Mouse (Mus musculus) monocyte, adult 59 days (primary cell): ENCODE data around the gene BB287469. TPM values are rescaled to one million over a fixed set of nuclear protein-coding genes. Genes with fewer than 3 reads are reported as not detected.

ENCODE experiments used
- total RNA-seq, 2 experiments: library from RNA; stranded (reverse); gene quantifications; one replicate each; pipeline ENCODE4 v1.2.4; 2023

The BB287469 gene
- total RNA-seq: not detected

DNA sequence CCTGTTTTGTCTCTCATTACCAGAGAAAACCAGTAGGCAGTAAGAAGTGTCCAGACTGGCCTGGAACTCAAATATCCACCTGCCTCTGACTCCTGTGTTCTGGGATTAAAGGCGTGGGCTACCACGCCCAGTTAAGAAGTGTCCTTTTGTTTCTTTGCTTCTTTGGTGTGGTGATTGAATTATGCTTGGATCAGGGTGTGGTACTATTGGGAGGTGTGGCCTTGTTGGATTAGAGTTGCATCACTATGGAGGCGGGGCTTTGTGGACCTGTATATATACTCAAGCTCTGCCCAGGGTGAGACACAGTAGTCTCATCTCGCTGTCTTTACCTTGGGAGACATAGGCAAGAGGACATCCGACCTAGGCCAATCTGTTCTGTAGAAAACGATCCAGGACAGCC lies at the start of gene BB287469:
TSS of gene BB287469 (plus strand) at position 301 of the 400 bp plus-strand sequence.

DNA sequence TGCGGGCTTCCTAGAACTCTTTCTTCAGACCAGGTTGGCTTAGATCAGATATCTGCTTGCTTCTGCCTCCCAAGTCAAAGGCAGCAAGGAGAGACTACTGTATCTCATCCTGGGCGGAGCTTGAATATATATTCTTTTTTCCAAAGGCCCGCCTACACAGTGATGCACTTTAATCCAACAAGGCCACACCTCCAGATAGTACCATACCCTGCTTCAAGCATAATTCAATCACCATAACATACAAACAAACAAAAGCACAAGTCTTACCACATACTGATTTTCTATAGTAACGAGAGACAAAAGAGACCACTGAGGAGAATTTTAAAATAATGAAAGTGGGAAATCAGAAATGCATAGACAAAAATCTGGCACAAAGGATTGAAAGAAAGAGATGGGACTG lies 40.7 kb upstream of the BB287469 start, which contains the start of gene Gm21319:
TSS of gene Gm21319 (minus strand) at position 101 of the 400 bp plus-strand sequence.

DNA sequence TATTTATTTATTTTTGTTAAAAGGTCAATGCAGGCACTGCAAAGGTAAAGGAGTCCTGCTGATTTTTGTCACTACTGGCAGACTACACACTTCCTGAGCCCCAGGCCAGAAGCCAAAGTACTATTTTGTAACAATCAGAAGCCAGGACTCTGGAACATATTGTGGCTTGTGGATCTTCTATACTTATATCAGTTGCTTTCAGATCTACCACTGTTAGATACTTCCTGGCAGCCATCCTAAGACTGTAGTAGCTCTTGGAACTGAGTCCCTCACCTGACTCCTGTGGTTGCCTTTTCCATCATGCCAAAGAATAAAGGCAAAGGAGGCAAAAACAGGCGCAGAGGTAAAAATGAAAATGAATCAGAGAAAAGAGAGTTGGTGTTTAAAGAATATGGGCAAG lies 21.2 kb upstream of the BB287469 start, which contains the start of gene Gm21936:
TSS of gene Gm21936 (plus strand) at position 301 of the 400 bp plus-strand sequence.

GRCm38 (mm10) chr12:87842239-87842638 lies 25.9 kb downstream of the BB287469 start, which contains the start of gene Gm2001:
TSS of gene Gm2001 (minus strand) at chr12:87842339.

Other genes starting within 250 kb of the BB287469 start
- not detected for gene Oog1, start 213.9 kb upstream of the BB287469 start, total RNA-seq
- gene Gm4027, start 197.7 kb upstream of the BB287469 start, total RNA-seq: not detected
- gene Gm16381, start 172.0 kb upstream of the BB287469 start, total RNA-seq: not detected
- not detected for gene Gm21319, start 40.8 kb upstream of the BB287469 start, total RNA-seq
- gene Gm21936, start 21.1 kb upstream of the BB287469 start, total RNA-seq: not detected
- not detected for gene Gm2001, start 25.8 kb downstream of the BB287469 start, total RNA-seq
- not detected for gene Gm2016, start 57.5 kb downstream of the BB287469 start, total RNA-seq
- gene Gm2022, start 78.8 kb downstream of the BB287469 start, total RNA-seq: not detected
- gene Gm2035, start 103.3 kb downstream of the BB287469 start, total RNA-seq: not detected
- not detected for gene Gm2042, start 137.5 kb downstream of the BB287469 start, total RNA-seq
- not detected for gene Gm2075, start 195.3 kb downstream of the BB287469 start, total RNA-seq
- not detected for gene Gm6803, start 202.2 kb downstream of the BB287469 start, total RNA-seq
- not detected for gene Gm2056, start 210.4 kb downstream of the BB287469 start, total RNA-seq